Mouse (Mus musculus) heart, postnatal 10 days (tissue): Measurements from ENCODE around the gene Pam. TPM values are rescaled to one million over a fixed set of nuclear protein-coding genes. Genes with fewer than 3 reads are reported as not detected.
"Not testable (repeated sequence)": the region's sequence is repeated elsewhere in the genome, so short reads cannot be mapped to it uniquely, and the experiment has no call there.

Source experiments
- DNase-seq, 2 experiments: peaks; one replicate each; pipeline ENCODE4 v3.0.0; 2021
- intact Hi-C: fragments of 180-260 bp; cut with DNase I; formaldehyde crosslinking; loops from one replicate; pipeline ENCODE4 v1.15.1; 2025
- total RNA-seq, 2 experiments: library from RNA; stranded (reverse); gene quantifications; 2 replicates each; pipeline ENCODE4 v1.2.3; 2021

The Pam gene
- total RNA-seq, 2 experiments from 2014 or later, result 636 to 706 TPM

- intact Hi-C loops, result no loop called here
- no peak for DNase-seq
These were observed 47.9 kb downstream of the Pam start for GRCm38 (mm10) chr1:98047284-98048217.

- intact Hi-C loops, result no loop called here
- no peak for DNase-seq
These were observed 53.0 kb downstream of the Pam start for GRCm38 (mm10) chr1:98042425-98042824.

GRCm38 (mm10) chr1:98038252-98038651, 57.2 kb downstream of the Pam start:
- no peak for DNase-seq
- intact Hi-C loops, result no loop called here

GRCm38 (mm10) chr1:98035736-98036135, 59.7 kb downstream of the Pam start:
- no peak for DNase-seq
- intact Hi-C loops, result no loop called here

GRCm38 (mm10) chr1:98031802-98032201, 63.6 kb downstream of the Pam start:
- intact Hi-C loops, result no loop called here
- no peak for DNase-seq

GRCm38 (mm10) chr1:98029025-98029424, 66.4 kb downstream of the Pam start:
- DNase-seq, result no peak
- intact Hi-C loops, result no loop called here

- DNase-seq, result no peak
- intact Hi-C loops, result no loop called here
These were observed 67.0 kb downstream of the Pam start for GRCm38 (mm10) chr1:98028468-98028867.

GRCm38 (mm10) chr1:98027959-98028358, 67.5 kb downstream of the Pam start:
- intact Hi-C loops, result no loop called here
- no peak for DNase-seq

GRCm38 (mm10) chr1:98025924-98026640, 69.4 kb downstream of the Pam start:
- DNase-seq, result no peak
- intact Hi-C loops, result no loop called here

GRCm38 (mm10) chr1:98023866-98024265, 71.6 kb downstream of the Pam start:
- no peak for DNase-seq
- intact Hi-C loops, result no loop called here

GRCm38 (mm10) chr1:98018987-98019386, 76.5 kb downstream of the Pam start:
- intact Hi-C loops, result no loop called here
- DNase-seq, result no peak

GRCm38 (mm10) chr1:98016004-98016848, 79.2 kb downstream of the Pam start:
- intact Hi-C loops, result no loop called here
- no peak for DNase-seq

GRCm38 (mm10) chr1:98015564-98015963, 79.9 kb downstream of the Pam start:
- no peak for DNase-seq
- intact Hi-C loops, result no loop called here

GRCm38 (mm10) chr1:98002561-98003425, 92.7 kb downstream of the Pam start:
- intact Hi-C loops, result no loop called here
- peak; percentile 83 to 86 for DNase-seq

- DNase-seq, result no peak
- intact Hi-C loops, result no loop called here
These were observed 96.0 kb downstream of the Pam start for GRCm38 (mm10) chr1:97999465-97999864.

- DNase-seq, intact Hi-C loops: not testable (repeated sequence)
These were observed 96.5 kb downstream of the Pam start for GRCm38 (mm10) chr1:97998961-97999360.

- no peak for DNase-seq
- intact Hi-C loops, result no loop called here
These were observed 98.4 kb downstream of the Pam start for GRCm38 (mm10) chr1:97997088-97997487.

GRCm38 (mm10) chr1:97991976-97992375, 103.5 kb downstream of the Pam start:
- no peak for DNase-seq

GRCm38 (mm10) chr1:97983189-97983588, 112.3 kb downstream of the Pam start:
- DNase-seq, result peak in 1 of 2 experiments; percentile 42
- intact Hi-C loops, result no loop called here

More at GRCm38 (mm10) chr1:97991976-97992375, 103.5 kb downstream of the Pam start:
- intact Hi-C loops, result no loop called here

- no peak for DNase-seq
- intact Hi-C loops, result loop anchor here (10.0 kb wide), 2 partner anchors 295 to 375 kb away; no protein-coding TSS in a partner anchor
These were observed 116.0 kb downstream of the Pam start for GRCm38 (mm10) chr1:97979422-97979821.
